Mouse (Mus musculus) ES-E14 (cell line): Measurements from ENCODE around the gene Lcat. TPM values are rescaled to one million over a fixed set of nuclear protein-coding genes. Genes with fewer than 3 reads are reported as not detected.
A peak's percentile ranks its signal among the peaks of the same experiment; 100 is the strongest.

Experiments used
- DNase-seq: peaks from one replicate; pipeline ENCODE4 v3.0.0-alpha.2; 2013; ENCODE audit warnings: low read depth, low spot score
- H3K27ac ChIP-seq: 2 replicates; pipeline ENCODE4 v1.5.1; 2012; ENCODE audit warnings: low read depth, mild to moderate bottlenecking, low read length, moderate library complexity, mixed read lengths; ENCODE audit not compliant: poor library complexity, insufficient read depth, severe bottlenecking
- H3K36me3 ChIP-seq: 2 replicates; pipeline ENCODE4 v1.6.1; 2012; ENCODE audit warnings: mild to moderate bottlenecking, low read length, moderate library complexity, mixed read lengths; ENCODE audit not compliant: control insufficient read depth, poor library complexity, insufficient read depth, severe bottlenecking
- H3K4me1 ChIP-seq, 2 experiments: fragments of 150-350 bp in 1 of 2; sonication (generic) in 1 of 2; 2 replicates each; pipeline ENCODE4 v1.6.1; 2012; ENCODE audit warnings: low read length in 2 of 2, mild to moderate bottlenecking in 1 of 2, mixed read lengths in 1 of 2; ENCODE audit not compliant: control insufficient read depth in 2 of 2, insufficient read depth in 2 of 2, poor library complexity in 1 of 2
- H3K4me3 ChIP-seq, 2 experiments: fragments of 150-350 bp in 1 of 2; sonication (generic) in 1 of 2; 2 replicates each; pipeline ENCODE4 v1.5.1; 2012; ENCODE audit warnings: low read length in 2 of 2, low read depth in 1 of 2, mild to moderate bottlenecking in 1 of 2, mixed read lengths in 1 of 2; ENCODE audit not compliant: insufficient read depth in 1 of 2, poor library complexity in 1 of 2, severe bottlenecking in 1 of 2
- H3K9ac ChIP-seq: 2 replicates; pipeline ENCODE4 v1.6.1; 2012; ENCODE audit warnings: low read depth, mild to moderate bottlenecking, low read length, mixed read lengths; ENCODE audit not compliant: poor library complexity, insufficient read depth, severe bottlenecking
- H3K9me3 ChIP-seq: fragments of 150-350 bp; sonication (generic); 2 replicates; pipeline ENCODE4 v1.6.1; 2012; ENCODE audit warnings: low read depth, mild to moderate bottlenecking, low read length; ENCODE audit not compliant: control insufficient read depth, insufficient read depth
- CHD2 ChIP-seq: IDR thresholded peaks from 2 replicates; pipeline ENCODE4 v1.6.1; 2014; ENCODE audit warnings: mild to moderate bottlenecking, low read depth, low read length, inconsistent platforms
- HCFC1 ChIP-seq: IDR thresholded peaks from 2 replicates; pipeline ENCODE4 v1.6.1; 2012; ENCODE audit warnings: low read length, inconsistent platforms, borderline replicate concordance; ENCODE audit not compliant: insufficient read depth
- MAFK ChIP-seq: IDR thresholded peaks from 2 replicates; pipeline ENCODE4 v1.6.1; 2014; ENCODE audit warnings: mild to moderate bottlenecking, low read depth, low read length, inconsistent platforms; ENCODE audit not compliant: insufficient read depth
- ZC3H11A ChIP-seq: IDR thresholded peaks from 2 replicates; pipeline ENCODE4 v1.6.1; 2012; ENCODE audit warnings: low read depth, mild to moderate bottlenecking, inconsistent platforms, low read length, borderline replicate concordance
- ZNF384 ChIP-seq: IDR thresholded peaks from 2 replicates; pipeline ENCODE4 v1.6.1; 2012; ENCODE audit warnings: low read depth, low read length, inconsistent platforms
- in situ Hi-C, 2 experiments: fragments of 600-800 bp; cut with MboI; formaldehyde crosslinking; loops; one replicate each; pipeline ENCODE4 v1.15.1; 2025; ENCODE audit warnings: low sequenced_read_pairs in 2 of 2, inconsistent platforms in 1 of 2; ENCODE audit not compliant: unreplicated experiment in 2 of 2
- total RNA-seq: library from RNA; depleted of rRNA; stranded (reverse); fragments of 300-350 nt; gene quantifications from 2 replicates; pipeline ENCODE4 v1.2.3, GENCODE M21; 2012

Lcat gene
- total RNA-seq, 1 experiment: 2.4 TPM

DNA sequence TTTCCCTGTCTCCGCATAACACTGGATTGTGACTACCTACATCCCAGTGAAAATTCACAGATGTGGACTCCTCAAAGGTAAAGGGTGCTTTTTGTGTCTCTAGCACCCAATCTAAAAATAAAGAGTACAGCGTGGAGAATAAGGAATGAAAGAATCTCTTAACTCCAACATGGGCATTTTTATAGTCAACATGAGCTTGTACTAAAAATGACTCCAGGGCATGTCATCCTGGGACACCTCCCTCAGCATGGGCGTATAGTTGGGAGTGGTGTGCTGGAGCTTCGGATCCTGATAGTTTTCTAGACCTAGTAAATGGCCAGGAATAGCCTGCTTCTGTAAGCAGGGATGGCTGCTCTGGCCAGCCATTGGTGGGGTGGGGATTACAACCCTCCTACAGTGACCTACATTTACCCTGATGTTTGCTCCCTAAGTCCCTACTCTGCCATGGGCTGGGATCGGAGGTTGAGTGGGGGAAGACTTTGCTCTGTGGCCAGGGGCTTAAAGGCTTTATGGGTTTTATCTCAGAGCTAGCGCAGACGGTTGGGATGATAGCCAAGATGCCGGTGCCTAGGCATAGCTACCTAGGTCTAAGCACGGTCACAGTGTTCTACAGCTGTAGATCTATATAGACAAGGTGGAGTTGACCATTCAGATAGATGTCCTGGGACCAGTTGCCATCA, 45.2 kb downstream of the Lcat start:
- Histone ChIP-seq H3K27ac (no peak overlapping the region), H3K4me3 (no peak overlapping the region), H3K36me3 (no peaks in the 10 kb centered on the region), H3K9me3 (no peaks in the 10 kb centered on the region), H3K9ac (no peak overlapping the region), H3K4me1 (peaks cover 0 to 8% of the 10 kb centered on the region in 2 experiments; a peak in 1 of 4 replicates)
- TF ChIP-seq ZNF384 (no peak), ZC3H11A (no peak), HCFC1 (no peak)
- in situ Hi-C loops: no loop called here
- no peak for DNase-seq

- peak within 1 kb of the TSS; percentile 17 to 38; a peak in 2 of 4 replicates for H3K4me3 ChIP-seq
- peak; percentile 85 for DNase-seq
- H3K36me3 ChIP-seq: peaks cover 34% of the 10 kb centered on the region
- no peak within 1 kb of the TSS for H3K27ac ChIP-seq
- TF ChIP-seq MAFK (no peak), HCFC1 (no peak), ZC3H11A (no peak), ZNF384 (no peak)
- in situ Hi-C loops: no loop called here
- H3K9ac ChIP-seq: 0 out of 2 replicates have a peak within 1 kb of the TSS, but pooled peaks have one; percentile 26
- H3K9me3 ChIP-seq: no peaks in the 10 kb centered on the region
- peaks cover 0 to 10% of the 10 kb centered on the region in 2 experiments; a peak in 1 of 4 replicates for H3K4me1 ChIP-seq
Measured at GRCm38 (mm10) chr8:105893339-105893738, 49.8 kb downstream of the Lcat start, which contains the start of gene Nrn1l. Gene Nrn1l (plus strand): TSS chr8:105893567.

- H3K36me3 ChIP-seq: peaks cover 43% of the 10 kb centered on the region
Measured at GRCm38 (mm10) chr8:105892432-105892831, 50.8 kb downstream of the Lcat start.

DNA sequence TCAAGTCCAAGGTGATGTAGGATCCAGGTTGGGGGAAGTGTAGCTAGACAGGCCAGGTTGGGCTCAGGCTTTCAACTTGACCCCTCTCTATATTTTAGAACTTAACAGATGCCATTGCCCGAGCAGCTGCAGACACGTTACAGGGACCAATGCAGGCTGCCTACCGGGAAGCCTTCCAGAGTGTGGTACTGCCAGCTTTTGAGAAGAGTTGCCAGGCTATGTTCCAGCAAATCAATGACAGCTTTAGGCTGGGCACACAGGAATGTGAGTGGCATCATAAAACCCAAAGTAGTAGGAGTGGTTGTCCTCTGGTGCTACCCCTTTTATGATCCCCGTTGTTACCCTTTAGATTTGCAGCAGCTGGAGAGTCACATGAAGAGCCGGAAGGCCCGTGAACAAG, 52.3 kb downstream of the Lcat start:
- no peak for DNase-seq
- Histone ChIP-seq H3K4me3 (no peak overlapping the region), H3K9me3 (no peaks in the 10 kb centered on the region), H3K36me3 (peaks cover 59% of the 10 kb centered on the region), H3K9ac (no peak overlapping the region), H3K4me1 (peaks cover 0 to 10% of the 10 kb centered on the region in 2 experiments; a peak in 1 of 4 replicates), H3K27ac (no peak overlapping the region)
- TF ChIP-seq MAFK (no peak), ZC3H11A (no peak), HCFC1 (no peak), CHD2 (no peak), ZNF384 (no peak)
- in situ Hi-C loops: no loop called here

More at GRCm38 (mm10) chr8:105892432-105892831, 50.8 kb downstream of the Lcat start:
- H3K4me1 ChIP-seq: peaks cover 0 to 10% of the 10 kb centered on the region in 2 experiments; a peak in 1 of 4 replicates
- no peak overlapping the region for H3K27ac ChIP-seq
- H3K4me3 ChIP-seq: no peak overlapping the region
- DNase-seq: peak; percentile 27
- no peaks in the 10 kb centered on the region for H3K9me3 ChIP-seq
- no peak for TF ChIP-seq ZC3H11A
- no peak for TF ChIP-seq HCFC1
- no peak for TF ChIP-seq ZNF384
- no peak for TF ChIP-seq MAFK
- no peak for TF ChIP-seq CHD2
- in situ Hi-C loops: no loop called here
- no peak overlapping the region for H3K9ac ChIP-seq
